Mouse (Mus musculus): ENCODE results near the gene Sardh. TPM values are rescaled to one million over a fixed set of nuclear protein-coding genes. Genes with fewer than 3 reads are reported as not detected.

Gene Sardh
- polyA plus RNA-seq, 1 experiment from 2014 or later: 2.6 TPM

GRCm38 (mm10) chr2:27251434-27251833, 3.3 kb upstream of the Sardh start:
- Histone ChIP-seq H3K9ac (no peak overlapping the region), H3K4me1 (no peaks in the 10 kb centered on the region), H3K27me3 (no peaks in the 10 kb centered on the region), H3K9me3 (no peaks in the 10 kb centered on the region), H3K4me3 (replicated peaks) (no peak overlapping the region), H3K36me3 (replicated peaks) (no peaks in the 10 kb centered on the region), H3K4me2 (no peak overlapping the region), H3K27ac (no peak overlapping the region)
- no peak for ATAC-seq (ENCODE audit: low FRiP score)

- ATAC-seq (ENCODE audit: low FRiP score): no peak
- Histone ChIP-seq H3K27ac (no peak overlapping the region), H3K36me3 (replicated peaks) (no peaks in the 10 kb centered on the region), H3K4me1 (no peaks in the 10 kb centered on the region; the same call in 1 of the 2 replicates), H3K27me3 (no peaks in the 10 kb centered on the region), H3K4me2 (no peak overlapping the region), H3K4me3 (replicated peaks) (no peak overlapping the region), H3K9ac (no peak overlapping the region), H3K9me3 (no peaks in the 10 kb centered on the region)
- WGBS: 65% methylated on average over 2 of the region's 2 CpGs
Observed at GRCm38 (mm10) chr2:27247487-27247863, 662 bp downstream of the Sardh start.

- 51% methylated on average over 7 of the region's 7 CpGs for WGBS
- Histone ChIP-seq H3K9me3 (no peaks in the 10 kb centered on the region), H3K36me3 (replicated peaks) (no peaks in the 10 kb centered on the region), H3K9ac (no peak overlapping the region), H3K4me3 (replicated peaks) (no peak overlapping the region), H3K4me2 (no peak overlapping the region), H3K27me3 (no peaks in the 10 kb centered on the region), H3K27ac (no peak overlapping the region), H3K4me1 (no peaks in the 10 kb centered on the region; the same call in 1 of the 2 replicates)
- no peak for ATAC-seq (ENCODE audit: low FRiP score)
Observed at GRCm38 (mm10) chr2:27246712-27247486, 1.2 kb downstream of the Sardh start.

- Histone ChIP-seq H3K4me2 (no peak overlapping the region), H3K36me3 (replicated peaks) (no peaks in the 10 kb centered on the region), H3K4me1 (no peaks in the 10 kb centered on the region; the same call in 1 of the 2 replicates), H3K27ac (no peak overlapping the region), H3K9ac (no peak overlapping the region), H3K9me3 (no peaks in the 10 kb centered on the region), H3K27me3 (no peaks in the 10 kb centered on the region), H3K4me3 (replicated peaks) (no peak overlapping the region)
- WGBS: 69% methylated on average over 7 of the region's 7 CpGs
- no peak for ATAC-seq (ENCODE audit: low FRiP score)
Observed at GRCm38 (mm10) chr2:27245947-27246346, 2.2 kb downstream of the Sardh start.

- WGBS: 22% methylated on average over 4 of the region's 4 CpGs
- ATAC-seq (ENCODE audit: low FRiP score): peak; percentile 36; the same call in 1 of the 2 replicates
- no peaks in the 10 kb centered on the region for H3K9me3 ChIP-seq
- no peak overlapping the region for H3K9ac ChIP-seq
- no peak overlapping the region for H3K4me3 ChIP-seq (replicated peaks)
- 0 out of 2 replicates have a peak, but pooled peaks cover 3% of the 10 kb centered on the region for H3K27me3 ChIP-seq
- H3K4me2 ChIP-seq: no peak overlapping the region
- no peaks in the 10 kb centered on the region for H3K36me3 ChIP-seq (replicated peaks)
- no peak overlapping the region for H3K27ac ChIP-seq
- 0 out of 2 replicates have a peak, but pooled peaks cover 2% of the 10 kb centered on the region for H3K4me1 ChIP-seq
Observed at GRCm38 (mm10) chr2:27237342-27237741, 10.8 kb downstream of the Sardh start.

DNA sequence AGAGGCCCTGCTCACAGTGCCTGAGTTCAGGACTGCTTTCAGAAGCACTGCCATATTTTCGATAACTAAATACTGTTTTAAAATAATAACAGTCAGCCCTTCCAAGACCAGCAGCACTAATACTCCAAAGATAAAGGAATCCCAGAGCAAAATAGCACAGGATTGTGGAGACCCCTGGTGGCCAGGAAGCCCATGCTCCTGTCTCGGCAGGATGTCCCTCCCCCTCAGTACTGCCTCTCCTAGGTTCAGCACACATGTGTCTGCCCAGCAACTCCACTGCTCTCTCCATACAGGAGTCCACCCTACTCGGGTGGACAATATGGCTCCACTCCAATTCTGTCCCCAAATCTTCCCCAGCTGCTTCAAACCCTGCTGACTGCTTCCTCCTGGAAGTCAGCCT, 12.4 kb downstream of the Sardh start:
- no peaks in the 10 kb centered on the region for H3K36me3 ChIP-seq (replicated peaks)
- H3K4me2 ChIP-seq: no peak overlapping the region
- 26% methylated on average over 3 of the region's 3 CpGs for WGBS
- H3K27ac ChIP-seq: no peak overlapping the region
- no peak overlapping the region for H3K9ac ChIP-seq
- H3K4me3 ChIP-seq (replicated peaks): no peak overlapping the region
- peaks cover 6% of the 10 kb centered on the region; the same call in 1 of the 2 replicates for H3K27me3 ChIP-seq
- 0 out of 2 replicates have a peak, but pooled peaks have one; percentile 23 for ATAC-seq (ENCODE audit: low FRiP score)
- no peaks in the 10 kb centered on the region for H3K9me3 ChIP-seq
- 0 out of 2 replicates have a peak, but pooled peaks cover 3% of the 10 kb centered on the region for H3K4me1 ChIP-seq

GRCm38 (mm10) chr2:27232376-27232775, 15.8 kb downstream of the Sardh start:
- no peaks in the 10 kb centered on the region for H3K36me3 ChIP-seq (replicated peaks)
- H3K4me3 ChIP-seq (replicated peaks): no peak overlapping the region
- no peak overlapping the region for H3K9ac ChIP-seq
- WGBS: 32% methylated on average over 7 of the region's 7 CpGs
- peaks cover 6% of the 10 kb centered on the region; the same call in 1 of the 2 replicates for H3K27me3 ChIP-seq
- 0 out of 2 replicates have a peak, but pooled peaks cover 3% of the 10 kb centered on the region for H3K4me1 ChIP-seq
- no peaks in the 10 kb centered on the region for H3K9me3 ChIP-seq
- no peak overlapping the region for H3K4me2 ChIP-seq
- no peak overlapping the region for H3K27ac ChIP-seq
- ATAC-seq (ENCODE audit: low FRiP score): no peak

DNA sequence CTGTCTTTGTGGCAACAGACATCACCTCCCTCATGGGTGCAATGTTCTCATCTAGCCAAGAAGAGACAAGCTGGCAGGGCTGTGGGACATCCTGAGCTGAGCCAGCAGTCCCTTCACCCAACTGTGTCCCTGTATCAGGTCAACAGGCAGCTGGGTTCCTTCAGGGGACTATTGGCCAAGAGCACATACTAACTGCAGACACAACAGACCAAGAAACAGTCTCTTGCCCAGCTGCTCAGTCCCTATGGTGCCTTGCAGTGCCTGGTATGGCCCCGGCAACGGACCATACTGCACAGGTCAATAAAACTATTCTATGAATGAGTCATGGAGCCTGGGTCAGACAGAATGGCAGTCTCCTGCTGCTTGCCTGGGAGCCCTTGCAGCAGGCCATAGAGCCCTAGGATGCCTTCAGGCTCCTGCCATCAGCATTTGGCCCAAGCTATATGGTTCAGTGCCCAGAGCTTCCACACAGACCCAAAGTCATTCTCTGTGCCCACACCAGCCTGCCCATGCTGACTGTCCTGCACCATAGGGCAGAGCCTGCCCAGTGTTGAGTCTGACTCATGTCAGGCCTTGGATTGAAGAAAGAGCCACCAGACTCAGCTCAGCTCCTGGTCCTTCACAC, 18.5 kb downstream of the Sardh start:
- whole genome bisulfite sequencing: 89% methylated on average over 2 of the region's 2 CpGs
- Histone ChIP-seq H3K4me3 (replicated peaks) (no peak overlapping the region), H3K27me3 (peaks cover 3% of the 10 kb centered on the region; the same call in 1 of the 2 replicates), H3K27ac (no peak overlapping the region), H3K9me3 (no peaks in the 10 kb centered on the region), H3K9ac (no peak overlapping the region), H3K36me3 (replicated peaks) (no peaks in the 10 kb centered on the region), H3K4me1 (0 out of 2 replicates have a peak, but pooled peaks cover 3% of the 10 kb centered on the region), H3K4me2 (no peak overlapping the region)
- no peak for ATAC-seq (ENCODE audit: low FRiP score)

DNA sequence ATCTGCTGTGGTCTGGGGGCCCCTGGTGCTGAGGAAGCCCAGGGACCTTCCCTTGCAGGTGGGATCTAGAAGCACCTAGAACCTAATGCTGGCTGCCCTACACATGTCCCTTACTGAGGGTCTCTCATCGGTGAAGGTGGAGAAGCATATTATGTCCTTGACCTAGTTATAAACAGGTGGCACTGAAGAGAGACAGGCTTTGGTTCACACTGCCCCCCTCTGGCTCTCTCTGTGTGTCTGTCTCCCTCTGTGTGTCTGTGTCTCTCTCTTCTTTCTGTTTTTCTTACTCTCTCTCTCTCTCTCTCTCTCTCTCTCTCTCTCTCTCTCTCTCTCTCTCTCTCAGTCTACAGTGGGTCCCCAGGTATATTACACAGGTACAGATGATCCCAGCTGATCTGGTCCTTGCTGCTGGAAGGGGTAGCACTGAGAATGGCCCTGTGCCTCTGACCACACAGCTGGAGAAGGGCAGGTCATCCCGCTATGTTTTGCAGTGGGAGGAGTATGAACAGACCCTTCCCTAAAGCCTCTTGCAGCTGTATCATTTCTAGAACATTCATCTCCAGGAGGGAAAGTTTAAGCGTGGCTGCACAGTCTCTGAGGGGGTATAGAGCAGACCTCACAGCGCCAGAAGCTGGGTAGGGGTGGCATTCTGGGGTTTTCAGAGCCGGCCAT, 19.2 kb downstream of the Sardh start:
- 79% methylated on average over 5 of the region's 5 CpGs for WGBS
- H3K4me3 ChIP-seq (replicated peaks): no peak overlapping the region
- H3K27me3 ChIP-seq: peaks cover 3% of the 10 kb centered on the region; the same call in 1 of the 2 replicates
- no peak overlapping the region for H3K4me2 ChIP-seq
- no peak overlapping the region for H3K27ac ChIP-seq
- H3K4me1 ChIP-seq: 0 out of 2 replicates have a peak, but pooled peaks cover 3% of the 10 kb centered on the region
- H3K9ac ChIP-seq: no peak overlapping the region
- H3K36me3 ChIP-seq (replicated peaks): no peaks in the 10 kb centered on the region
- ATAC-seq (ENCODE audit: low FRiP score): no peak
- no peaks in the 10 kb centered on the region for H3K9me3 ChIP-seq

GRCm38 (mm10) chr2:27226572-27226971, 21.6 kb downstream of the Sardh start:
- no peak overlapping the region for H3K4me2 ChIP-seq
- no peaks in the 10 kb centered on the region for H3K36me3 ChIP-seq (replicated peaks)
- peaks cover 3% of the 10 kb centered on the region; the same call in 1 of the 2 replicates for H3K27me3 ChIP-seq
- H3K27ac ChIP-seq: no peak overlapping the region
- no peak overlapping the region for H3K9ac ChIP-seq
- no peaks in the 10 kb centered on the region for H3K4me1 ChIP-seq
- no peak for ATAC-seq (ENCODE audit: low FRiP score)
- WGBS: 71% methylated on average over 7 of the region's 7 CpGs
- H3K9me3 ChIP-seq: no peaks in the 10 kb centered on the region
- H3K4me3 ChIP-seq (replicated peaks): no peak overlapping the region

DNA sequence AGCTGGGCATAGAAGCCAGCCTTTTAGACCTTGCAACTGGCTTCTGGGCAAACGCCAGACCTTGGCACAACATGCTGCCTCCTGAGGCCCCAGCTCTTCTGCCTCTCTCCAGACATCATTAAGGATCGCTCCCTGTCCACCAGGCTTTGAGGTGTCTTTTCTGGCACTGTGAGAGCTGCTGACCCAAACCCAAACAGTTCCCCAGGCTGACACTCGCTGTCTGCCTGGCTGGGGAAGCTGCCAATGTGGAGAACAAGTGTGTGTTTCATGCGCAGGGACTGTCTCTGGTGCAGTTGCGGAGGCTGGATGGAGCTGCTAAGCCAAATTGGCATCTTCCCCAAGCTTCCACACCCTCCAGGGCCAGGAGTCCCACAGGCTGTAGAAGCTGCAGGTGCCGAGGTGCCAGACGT, 25.1 kb downstream of the Sardh start:
- Histone ChIP-seq H3K4me2 (no peak overlapping the region), H3K4me3 (replicated peaks) (no peak overlapping the region), H3K27me3 (no peaks in the 10 kb centered on the region), H3K4me1 (no peaks in the 10 kb centered on the region), H3K36me3 (replicated peaks) (no peaks in the 10 kb centered on the region), H3K9ac (no peak overlapping the region; the same call in 1 of the 2 replicates), H3K27ac (no peak overlapping the region), H3K9me3 (no peaks in the 10 kb centered on the region)
- no peak for ATAC-seq (ENCODE audit: low FRiP score)
- WGBS: 88% methylated on average over 7 of the region's 7 CpGs

DNA sequence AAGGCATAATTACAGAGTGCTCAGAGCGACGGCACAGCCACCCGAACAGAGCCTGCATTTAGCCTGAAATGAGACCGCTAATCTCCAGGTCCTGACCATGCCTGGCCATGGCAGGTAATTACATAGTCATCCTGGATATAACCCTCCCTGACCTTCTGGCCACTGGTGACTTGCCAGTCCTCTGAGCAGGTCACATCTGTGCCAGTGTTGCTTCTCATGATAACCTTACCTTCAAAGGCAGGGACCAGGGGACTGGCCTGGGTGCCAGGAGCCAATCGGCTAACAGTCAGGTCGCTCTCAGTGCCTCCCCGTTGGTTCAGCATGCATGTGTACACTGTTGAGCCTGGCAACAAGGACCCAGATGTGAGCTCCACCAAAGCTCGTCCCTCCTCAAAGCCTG, 29.6 kb downstream of the Sardh start:
- Histone ChIP-seq H3K4me1 (no peaks in the 10 kb centered on the region), H3K36me3 (replicated peaks) (no peaks in the 10 kb centered on the region), H3K4me3 (replicated peaks) (no peak overlapping the region), H3K27ac (no peak overlapping the region), H3K9ac (no peak overlapping the region), H3K9me3 (no peaks in the 10 kb centered on the region), H3K4me2 (no peak overlapping the region), H3K27me3 (no peaks in the 10 kb centered on the region)
- ATAC-seq (ENCODE audit: low FRiP score): no peak
- WGBS: 92% methylated on average over 8 of the region's 8 CpGs
